Mouse (Mus musculus) B cell, adult 2 months (primary cell): ENCODE results near the gene Zc3h10.
"Not testable (repeated sequence)": the region's sequence is repeated elsewhere in the genome, so short reads cannot be mapped to it uniquely, and the experiment has no call there.

ENCODE experiments used
- DNase-seq, 2 experiments: peaks; one replicate each; pipeline ENCODE4 v3.0.0; 2022

The Zc3h10 gene

GRCm38 (mm10) chr10:128547361-128548032, at the start of gene Zc3h10:
Gene Zc3h10, minus strand, starts transcription at chr10:128547774.
- DNase-seq: peak; percentile 93 to 94

DNA sequence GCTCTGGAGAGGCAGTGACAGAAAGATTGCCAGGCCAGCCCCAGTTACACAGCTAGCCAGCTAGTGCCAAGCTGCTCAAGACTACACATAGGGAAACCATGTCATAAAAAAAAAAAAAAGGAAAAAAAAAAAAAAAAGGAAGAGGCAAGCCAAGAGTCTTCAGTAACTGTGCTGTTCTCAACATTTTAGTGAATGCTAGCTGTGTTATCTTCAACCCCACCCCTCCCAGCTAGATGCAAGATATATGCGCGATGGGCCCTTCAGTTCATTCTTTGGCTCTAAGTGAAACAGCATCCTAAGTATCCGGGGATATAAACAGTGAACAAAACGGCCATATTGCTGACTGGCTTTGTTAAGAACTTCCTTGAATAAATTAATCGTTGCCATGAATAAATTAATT, 45.2 kb upstream of the Zc3h10 start:
- DNase-seq: no peak

DNA sequence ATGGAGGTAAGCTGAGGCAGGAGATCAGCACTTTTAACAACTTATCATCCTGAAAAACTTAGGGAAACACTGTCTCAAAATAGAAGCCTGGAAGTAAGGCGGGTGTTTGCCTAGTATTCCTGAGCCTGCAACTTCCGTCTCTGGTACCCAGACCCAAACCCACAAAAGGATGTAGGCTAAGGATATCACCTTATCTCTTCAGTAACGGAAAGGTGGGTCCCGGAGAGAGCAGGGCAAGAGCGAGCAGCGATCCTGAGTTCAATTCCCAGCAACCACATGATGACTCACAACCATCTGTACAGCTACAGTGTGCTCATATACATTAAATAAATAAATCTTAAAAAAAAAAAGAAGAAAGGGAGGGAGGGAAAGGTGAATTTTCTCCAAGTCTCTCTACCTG, 43.9 kb upstream of the Zc3h10 start:
- no peak for DNase-seq

GRCm38 (mm10) chr10:128590193-128590690, 42.7 kb upstream of the Zc3h10 start:
- DNase-seq: peak; percentile 63 to 67

GRCm38 (mm10) chr10:128589464-128590192, 42.1 kb upstream of the Zc3h10 start, which contains the start of gene Erbb3:
Gene Erbb3, minus strand, starts transcription at chr10:128589652.
- DNase-seq: peak; percentile 54 to 58

DNA sequence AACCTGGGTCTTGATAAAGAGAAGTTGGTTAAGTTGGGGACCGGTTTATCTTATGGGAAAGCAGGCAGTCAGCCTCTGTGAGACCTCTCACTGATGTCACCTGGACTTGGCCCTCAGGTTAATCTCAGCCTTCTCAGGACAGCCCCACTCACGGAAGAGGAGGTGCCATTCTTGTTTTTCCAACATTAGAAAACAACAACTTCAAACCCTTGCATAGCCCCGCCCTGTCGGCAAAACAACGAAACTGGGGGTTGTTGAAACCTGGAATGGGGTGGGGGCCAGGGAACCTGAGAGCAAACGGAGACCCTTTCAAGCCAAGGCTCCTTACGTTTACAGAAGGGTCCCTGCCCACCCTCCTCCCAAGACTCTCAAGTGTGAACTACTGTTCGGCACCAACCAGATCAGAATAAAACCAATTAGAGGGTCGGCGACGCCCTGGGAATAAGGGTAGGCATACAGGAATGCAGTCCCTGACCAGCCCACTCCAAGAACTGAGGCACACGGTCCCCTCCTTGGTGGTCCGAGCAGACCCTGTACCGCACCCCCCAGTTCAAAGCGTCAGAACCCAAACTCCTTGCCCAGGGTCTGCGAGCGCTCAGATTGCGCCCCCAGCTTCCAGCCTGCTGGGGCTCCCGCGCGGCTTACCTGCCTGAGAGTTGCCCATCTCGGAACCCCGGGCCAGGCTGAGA, 41.3 kb upstream of the Zc3h10 start:
- no peak for DNase-seq

DNA sequence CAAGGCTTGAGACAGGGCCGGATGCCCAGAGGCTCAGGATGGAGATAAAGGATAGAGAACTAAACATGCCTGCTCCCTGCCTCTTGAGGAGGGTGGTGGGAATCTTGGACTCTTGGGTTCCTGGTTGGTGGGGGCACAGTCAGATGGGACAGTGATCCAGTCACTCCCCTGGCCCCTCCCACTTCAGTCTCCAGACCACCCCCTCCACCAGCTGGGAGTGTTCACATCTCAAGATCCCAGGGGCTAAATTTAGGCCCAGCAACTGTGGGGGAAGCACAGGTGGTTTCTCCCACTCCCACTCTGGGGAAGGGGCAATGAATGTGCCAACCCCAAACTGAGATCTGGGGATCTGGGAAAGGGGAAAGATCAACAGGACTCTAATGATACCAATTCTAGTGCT, 40.6 kb upstream of the Zc3h10 start:
- DNase-seq: no peak

DNA sequence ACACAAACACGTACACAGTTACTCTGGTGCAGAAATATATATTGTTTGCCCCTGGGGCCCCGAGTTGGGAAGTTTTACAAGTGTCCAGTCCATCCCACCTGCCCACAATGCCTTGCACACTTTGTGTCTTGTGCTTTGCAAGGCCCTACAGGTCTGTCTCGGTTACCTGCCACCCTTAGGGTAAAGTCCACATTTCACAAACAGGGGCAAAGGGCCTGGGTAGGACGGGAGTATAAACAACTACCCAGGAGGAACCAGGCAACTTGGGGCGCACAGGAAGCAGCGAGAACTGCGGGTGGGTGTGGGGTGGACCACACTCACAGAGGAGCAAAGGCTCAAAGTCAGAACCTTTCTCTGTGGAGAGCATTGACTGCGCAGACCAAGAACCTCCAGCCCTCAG, 40.1 kb upstream of the Zc3h10 start:
- DNase-seq: no peak

GRCm38 (mm10) chr10:128587120-128587519, 39.5 kb upstream of the Zc3h10 start:
- no peak for DNase-seq

GRCm38 (mm10) chr10:128586546-128586945, 39.0 kb upstream of the Zc3h10 start:
- DNase-seq: no peak

GRCm38 (mm10) chr10:128584386-128584785, 36.8 kb upstream of the Zc3h10 start:
- no peak for DNase-seq

DNA sequence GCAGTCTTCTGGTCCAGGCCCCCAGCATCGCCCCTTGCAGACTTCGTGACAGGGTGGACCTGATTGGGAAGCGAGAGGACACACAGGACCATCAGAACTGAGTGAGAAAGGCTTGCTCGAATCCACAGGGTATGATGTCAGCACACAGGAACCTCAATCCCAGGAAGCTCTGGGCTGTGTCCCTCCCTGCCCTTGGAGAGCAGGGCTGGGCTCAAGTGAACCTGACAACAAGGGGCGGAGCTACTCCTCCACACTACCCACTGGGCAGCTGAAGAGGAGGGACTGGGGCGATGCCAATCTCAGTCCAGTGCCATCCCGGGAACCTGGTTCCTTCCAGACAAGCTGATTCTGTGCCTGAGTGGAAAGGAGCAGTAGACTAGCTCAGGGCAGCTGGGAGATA, 36.1 kb upstream of the Zc3h10 start:
- no peak for DNase-seq

DNA sequence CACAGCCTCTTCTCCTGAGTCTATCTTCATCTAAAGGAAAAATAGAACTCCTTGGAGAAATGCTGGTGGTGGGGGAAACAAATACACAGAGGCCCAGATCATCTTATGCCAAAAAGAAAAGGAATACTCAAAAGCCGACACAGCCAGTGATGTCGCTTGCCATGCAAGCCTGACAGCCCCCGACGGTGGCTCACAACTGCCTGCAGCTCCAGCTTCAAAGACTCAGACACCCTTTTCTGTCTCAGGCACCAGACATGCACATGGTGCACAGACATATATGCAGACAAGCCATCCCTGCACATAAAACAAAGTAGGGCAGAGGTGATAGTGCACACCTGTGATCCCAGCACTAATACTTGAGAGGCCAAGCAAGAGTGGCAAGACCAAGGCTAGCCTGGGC, 32.2 kb upstream of the Zc3h10 start:
- DNase-seq: no peak

DNA sequence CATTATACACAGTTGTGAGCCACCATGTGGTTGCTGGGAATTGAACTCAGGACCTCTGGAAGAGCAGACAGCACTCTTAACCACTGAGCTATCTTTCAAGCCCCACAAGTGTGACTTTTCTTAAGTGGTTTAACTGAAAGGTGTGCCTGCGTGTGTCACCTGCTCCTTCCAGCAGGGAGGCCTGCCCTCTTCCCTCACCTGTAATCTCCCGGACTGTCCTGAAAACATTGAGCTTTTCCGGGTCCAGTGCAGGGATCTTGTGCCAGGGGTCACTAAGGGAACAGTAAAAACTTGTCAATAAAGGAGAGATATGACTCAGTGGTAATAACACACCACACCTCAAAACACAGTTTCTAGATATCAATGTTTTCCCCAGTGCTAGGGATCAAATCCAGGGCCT, 31.7 kb upstream of the Zc3h10 start:
- no peak for DNase-seq

GRCm38 (mm10) chr10:128578330-128578729, 30.8 kb upstream of the Zc3h10 start:
- no peak for DNase-seq

- peak in 1 of 2 experiments; percentile 27 for DNase-seq
Observed at GRCm38 (mm10) chr10:128575063-128575462, 27.5 kb upstream of the Zc3h10 start.

DNA sequence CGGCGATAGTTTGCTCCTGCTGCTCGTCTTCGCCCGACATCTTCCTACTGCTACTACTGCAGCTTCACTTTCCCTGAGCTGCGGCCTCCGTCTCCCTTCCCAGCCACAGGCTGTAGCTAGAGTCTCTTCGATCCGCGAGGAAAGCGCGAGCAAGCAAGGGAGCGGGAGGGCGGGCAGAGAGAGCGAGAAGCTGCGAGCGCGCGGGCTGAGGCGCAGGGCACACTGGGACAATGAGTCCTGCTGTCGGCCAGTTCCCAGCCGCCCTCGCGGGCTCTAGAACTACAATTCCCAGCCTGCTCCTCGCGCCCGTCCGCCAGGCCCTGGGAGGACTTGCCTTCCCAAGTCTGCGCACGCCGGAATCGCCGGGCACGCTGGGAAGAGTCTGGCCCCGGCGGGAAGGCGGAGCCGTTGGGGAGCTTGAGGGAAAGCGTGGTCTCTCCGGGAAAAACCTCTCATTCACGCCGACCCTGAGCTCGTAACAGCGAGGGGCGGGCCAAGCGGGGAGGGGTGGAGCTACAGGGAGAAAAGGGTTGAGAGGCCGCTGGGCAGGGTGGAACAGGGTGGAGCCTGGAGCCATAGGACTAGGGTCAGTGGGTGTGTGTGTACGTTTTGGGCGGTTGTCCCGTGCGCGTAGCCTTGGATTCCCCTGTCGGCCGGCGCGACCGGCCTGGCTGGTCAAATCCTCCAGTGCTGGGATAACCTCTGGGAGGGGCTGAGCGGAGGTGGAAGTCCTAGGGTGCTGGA, 18.4 kb upstream of the Zc3h10 start, which contains the start of gene Pa2g4:
Gene Pa2g4, minus strand, starts transcription at position 200 of the 744 bp plus-strand sequence.
- DNase-seq: peak; percentile 94 to 95

DNA sequence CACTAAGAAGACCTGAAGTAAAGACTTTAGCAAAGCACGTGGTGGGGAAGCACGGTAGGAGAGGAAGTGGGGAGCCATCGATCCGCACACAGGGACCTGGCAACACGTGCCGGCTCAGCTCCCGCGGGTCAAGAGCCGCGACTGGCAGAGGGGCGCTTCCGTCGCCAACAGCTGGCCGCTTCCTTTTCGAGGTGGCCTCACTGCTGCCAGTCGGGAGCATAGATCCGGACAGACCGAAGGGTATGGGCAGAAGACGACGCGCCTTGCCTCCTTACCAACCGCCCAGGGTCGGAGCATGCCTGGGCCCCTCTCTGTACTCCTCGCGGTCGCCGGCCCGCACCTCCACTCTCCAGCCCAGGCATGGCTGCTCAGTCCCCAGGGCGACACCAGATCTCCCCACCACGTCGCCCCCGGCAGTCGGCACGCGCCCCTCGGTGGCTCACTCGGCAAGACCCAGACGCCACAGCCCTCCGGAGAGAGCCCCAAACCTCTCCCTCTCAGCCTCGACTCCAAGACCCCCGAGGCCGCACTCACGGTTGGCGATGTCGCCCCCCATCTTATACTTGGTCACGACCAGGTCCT, 17.7 kb upstream of the Zc3h10 start:
- DNase-seq: peak; percentile 32 to 47

GRCm38 (mm10) chr10:128563544-128563943, 16.0 kb upstream of the Zc3h10 start:
- no peak for DNase-seq

- no peak for DNase-seq
Observed at GRCm38 (mm10) chr10:128556963-128557362, 9.4 kb upstream of the Zc3h10 start.

DNA sequence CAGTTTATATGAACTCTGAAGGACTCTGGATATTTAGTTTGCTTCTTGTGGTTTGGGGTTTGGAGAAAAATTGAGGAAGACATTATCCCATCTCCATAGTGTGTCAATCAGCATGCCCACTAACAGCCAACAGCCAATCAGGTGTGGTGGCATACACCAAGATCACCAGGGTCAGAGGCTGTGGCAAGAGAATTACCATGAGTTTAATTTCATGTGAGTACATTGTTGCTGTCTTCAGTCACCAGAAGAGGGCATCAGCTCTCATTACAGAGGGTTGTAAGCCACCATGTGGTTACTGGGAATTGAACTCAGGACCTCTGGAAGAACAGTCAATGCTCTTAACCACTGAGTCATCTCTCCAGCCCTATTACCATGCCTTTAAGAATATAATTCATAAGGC, 8.7 kb upstream of the Zc3h10 start:
- no peak for DNase-seq

DNA sequence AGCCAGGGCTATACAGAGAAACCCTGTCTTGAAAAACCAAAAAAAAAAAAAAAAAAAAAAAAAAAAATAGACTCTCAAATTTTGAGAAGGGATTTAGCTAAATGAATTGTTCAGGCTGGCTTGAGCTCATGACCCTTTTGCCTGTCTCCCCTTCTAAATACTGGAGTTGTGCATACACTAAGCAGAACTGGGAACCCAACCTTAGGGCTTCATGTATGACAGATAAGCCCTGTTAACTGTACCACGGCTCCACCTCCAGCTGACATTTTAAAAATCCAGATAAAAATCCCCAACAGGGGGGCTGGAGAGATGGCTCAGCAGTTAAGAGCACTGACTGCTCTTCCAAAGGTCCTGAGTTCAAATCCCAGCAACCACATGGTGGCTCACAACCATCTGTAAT, 8.0 kb upstream of the Zc3h10 start:
- not testable (repeated sequence) for DNase-seq
